ENCODE assay signal across 9 mouse cellular contexts in the genomic region with DNA sequence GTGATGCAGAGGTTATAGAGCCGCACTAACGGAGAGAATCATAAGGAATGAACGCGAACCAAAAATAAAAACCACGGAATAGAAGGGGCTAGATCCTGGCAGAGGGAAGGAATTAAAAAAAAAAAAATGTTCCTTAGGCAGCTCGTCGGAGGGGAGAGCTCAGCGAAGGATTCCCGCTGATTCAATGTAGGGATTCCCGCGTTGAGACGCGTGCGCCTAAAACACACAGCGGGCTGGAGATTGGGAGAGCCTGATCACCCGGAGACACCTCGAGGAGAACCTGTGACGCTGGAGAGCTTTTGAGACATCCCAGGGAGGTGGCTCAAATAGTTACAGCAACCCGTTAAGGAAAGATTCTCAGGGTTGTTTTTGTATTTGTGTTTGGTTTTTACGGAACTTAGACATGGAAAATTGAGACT. TPM values are rescaled to one million over a fixed set of nuclear protein-coding genes. Genes with fewer than 3 reads are reported as not detected.
DNase-seq lines count a peak whose midpoint lies in the region; ATAC-seq and TF ChIP-seq lines count a peak whose summit lies in the region.
"Had no signal": no experiment of that assay in that cellular context is flagged by ENCODE, and none has a peak within 500 bp of the region (broad histone marks: within the 10 kb centered on the region; RNA-seq: fewer than 3 reads in every experiment).

No protein-coding gene starts in this region.

- no peaks in the 10 kb centered on the region for H3K27me3 ChIP-seq in heart, embryonic 14.5 days (ENCODE audit: control insufficient read depth, insufficient read depth, low read length)
- H3K27me3 ChIP-seq in G1E (ENCODE audit: insufficient read depth, low read length), result peaks cover 40% of the 10 kb centered on the region
- peaks cover 37% of the 10 kb centered on the region for H3K27me3 ChIP-seq in midbrain, embryonic 12.5 days

- 0 out of 2 replicates have a peak, but pooled peaks cover 3% of the 10 kb centered on the region for H3K36me3 ChIP-seq in heart, embryonic 14.5 days (ENCODE audit: control insufficient read depth, insufficient read depth, low read length)
- peaks cover 14% of the 10 kb centered on the region for H3K36me3 ChIP-seq in G1E (replicated peaks)
- H3K36me3 ChIP-seq in midbrain, embryonic 12.5 days, result no peaks in the 10 kb centered on the region

- peak overlapping the region; percentile 54; the same call in 1 of the 2 replicates for H3K9ac ChIP-seq in heart, embryonic 14.5 days (ENCODE audit: low read length)
- H3K9ac ChIP-seq in midbrain, embryonic 12.5 days (replicated peaks), result peak overlapping the region; percentile 31; the same call in 1 of the 2 replicates

- under 1% methylated on average over 20 of the region's 20 CpGs for WGBS in heart, embryonic 14.5 days
- WGBS in midbrain, embryonic 12.5 days, result under 1% methylated on average over 20 of the region's 20 CpGs

- H3K4me1 ChIP-seq in heart, embryonic 14.5 days (ENCODE audit: control insufficient read depth in 2 of 2, insufficient read depth in 2 of 2, low read length in 2 of 2), result peaks cover 2 to 6% of the 10 kb centered on the region in 2 experiments; a peak in 3 of 4 replicates
- peaks cover 22% of the 10 kb centered on the region for H3K4me1 ChIP-seq in G1E (ENCODE audit: insufficient read depth, low read depth, low read length)
- H3K4me1 ChIP-seq in midbrain, embryonic 12.5 days, result peaks cover 9% of the 10 kb centered on the region; the same call in 1 of the 2 replicates

- no peak overlapping the region for H3K27ac ChIP-seq in heart, embryonic 14.5 days (replicated peaks in 1 of 2; ENCODE audit: control insufficient read depth in 1 of 2, insufficient read depth in 1 of 2, low read depth in 2 of 2, low read length in 2 of 2)
- H3K27ac ChIP-seq in midbrain, embryonic 12.5 days (replicated peaks), result no peak overlapping the region

- no peak for ATAC-seq in heart, embryonic 14.5 days (ENCODE audit: insufficient number of reproducible peaks, insufficient read depth, low FRiP score, low read depth)
- ATAC-seq in G1E (ENCODE audit: extremely low read depth, insufficient number of reproducible peaks, low FRiP score, poor library complexity, severe bottlenecking), result peak; percentile 26; the same call in 1 of the 2 replicates
- ATAC-seq in midbrain, embryonic 12.5 days (ENCODE audit: low FRiP score, low read depth), result peak; percentile 34; the same call in 1 of the 2 replicates
- ATAC-seq in monocyte, adult 5-6 weeks (replicated peaks; ENCODE audit: insufficient number of reproducible peaks, low FRiP score, low TSS enrichment, poor library complexity, severe bottlenecking), result no peak

- H3K4me2 ChIP-seq in heart, embryonic 14.5 days (ENCODE audit: low read length), result peak overlapping the region; percentile 79
- H3K4me2 ChIP-seq in midbrain, embryonic 12.5 days (replicated peaks), result peak overlapping the region; percentile 60

- H3K4me3 ChIP-seq in heart, embryonic 14.5 days (ENCODE audit: control insufficient read depth in 1 of 2, insufficient read depth in 1 of 2, low read depth in 1 of 2, low read length in 2 of 2), result peak overlapping the region; percentile 37 to 43
- peak overlapping the region; percentile 65; the same call in 1 of the 2 replicates for H3K4me3 ChIP-seq in G1E (ENCODE audit: low read depth, low read length)
- peak overlapping the region; percentile 41 for H3K4me3 ChIP-seq in midbrain, embryonic 12.5 days

- H3K9me3 ChIP-seq in heart, embryonic 14.5 days (ENCODE audit: control insufficient read depth, low read length), result no peaks in the 10 kb centered on the region
- H3K9me3 ChIP-seq in G1E (replicated peaks), result no peaks in the 10 kb centered on the region
- no peaks in the 10 kb centered on the region for H3K9me3 ChIP-seq in midbrain, embryonic 12.5 days

- TF ChIP-seq CTCF in G1E (IDR thresholded peaks at IDR 0.05; ENCODE audit: low read depth, low read length), result no peak

- no peak for DNase-seq in heart, adult 8-10 months (ENCODE audit: low spot score)
- peak; percentile 32 for DNase-seq in G1E (ENCODE audit: low spot score)
- peak; percentile 64 for DNase-seq in embryo, embryonic 9.5 days (ENCODE audit: extremely low spot score)
- peak; percentile 40 for DNase-seq in induced T-regulatory cell, adult 2 months (ENCODE audit: low read depth)
- DNase-seq in thymus, postnatal 25 days, result no peak

RNA-seq across cellular contexts. Expression of gene Abt1, which starts 11.4 kb away (rescaled TPM):
- 8.3 and 9.1 TPM in 2 replicates for polyA plus RNA-seq in heart, embryonic 14.5 days (2014; fragmentation: Nextera tagmentation; extraction: Ambion mirVana)
- total RNA-seq in heart, adult 8-10 months (2022), result 1 to 10 TPM; 4.1 to 4.8 (median 4.7) TPM
- total RNA-seq in G1E (2014; fragmentation: Nextera tagmentation) (3.7 and 4.0 TPM in 2 replicates), G1E (2017) (9.5 and 11.4 TPM in 2 replicates)
- 6.5 and 6.9 TPM in 2 replicates for polyA plus RNA-seq in G1E (2012)
- polyA plus RNA-seq in midbrain, embryonic 12.5 days (2016; fragmentation: Nextera tagmentation; extraction: Ambion mirVana), result 10.1 and 12.3 TPM in 2 replicates
- 12.1 to 15.9 TPM (median 13.2 TPM) in 3 replicates for total RNA-seq in monocyte, adult 5-6 weeks (2017)

RNA-seq across cellular contexts. Expression of gene Zfp322a, which starts 43.2 kb away (rescaled TPM):
- 39.5 and 41.0 TPM in 2 replicates for polyA plus RNA-seq in heart, embryonic 14.5 days (2014; fragmentation: Nextera tagmentation; extraction: Ambion mirVana)
- total RNA-seq in heart, adult 8-10 months (2022), result 10 to 100 TPM; 12.3 to 15.4 (median 14.7) TPM
- total RNA-seq in G1E (2014; fragmentation: Nextera tagmentation), result 51.4 and 53.7 TPM in 2 replicates
- 83.0 and 110 TPM in 2 replicates for total RNA-seq in G1E (2017)
- 1.2 and 1.4 TPM in 2 replicates for polyA plus RNA-seq in G1E (2012)
- 66.1 and 66.9 TPM in 2 replicates for polyA plus RNA-seq in midbrain, embryonic 12.5 days (2016; fragmentation: Nextera tagmentation; extraction: Ambion mirVana)
- 27.6 to 70.6 TPM (median 42.7 TPM) in 3 replicates for total RNA-seq in monocyte, adult 5-6 weeks (2017)

RNA-seq across cellular contexts. Expression of gene Btn1a1, which starts 53.5 kb away (rescaled TPM):
- polyA plus RNA-seq in heart, embryonic 14.5 days (2014; fragmentation: Nextera tagmentation; extraction: Ambion mirVana), result 1.7 and 1.9 TPM in 2 replicates
- not detected for total RNA-seq in heart, adult 8-10 months (2022)
- total RNA-seq in G1E (2014; fragmentation: Nextera tagmentation), result 18.3 and 31.6 TPM in 2 replicates
- total RNA-seq in G1E (2017), result 0.82 and 1.5 TPM in 2 replicates
- polyA plus RNA-seq in G1E (2012), result 0.75 and 0.80 TPM in 2 replicates
- polyA plus RNA-seq in midbrain, embryonic 12.5 days (2016; fragmentation: Nextera tagmentation; extraction: Ambion mirVana), result not detected in 2 replicates
- total RNA-seq in monocyte, adult 5-6 weeks (2017), result not detected in 3 replicates
- total RNA-seq: neutrophil, adult 5-6 weeks had no signal

Comparison
In these comparisons a context has a peak if more than half of its experiments do, and no peak if none do; other contexts are left out.
1. ATAC-seq: peak in G1E (single experiment) and midbrain, embryonic 12.5 days (single experiment); none in heart, embryonic 14.5 days (single experiment) and monocyte, adult 5-6 weeks (single experiment).
2. DNase-seq: peak in G1E (single experiment), embryo, embryonic 9.5 days (single experiment) and induced T-regulatory cell, adult 2 months (single experiment); none in heart, adult 8-10 months (single experiment) and thymus, postnatal 25 days (single experiment).
3. Peak in every context shown above with its lines, with median percentiles within 50 percentile points of each other: H3K4me3 ChIP-seq.